Mouse (Mus musculus): ENCODE data around the gene Mrm1. TPM values are rescaled to one million over a fixed set of nuclear protein-coding genes. Genes with fewer than 3 reads are reported as not detected.
A peak's percentile ranks its signal among the peaks of the same experiment; 100 is the strongest.

Mrm1 gene
- polyA plus RNA-seq, 1 experiment from 2014 or later, result 19.6 TPM

GRCm38 (mm10) chr11:84827901-84828503 lies 8.7 kb upstream of the Mrm1 start:
- Histone ChIP-seq H3K9me3 (replicated peaks) (no peaks in the 10 kb centered on the region), H3K27me3 (replicated peaks) (no peaks in the 10 kb centered on the region), H3K9ac (replicated peaks) (peak overlapping the region; percentile 67; the same call in 1 of the 2 replicates), H3K4me1 (peaks cover 23% of the 10 kb centered on the region), H3K27ac (replicated peaks) (peak overlapping the region; percentile 77; the same call in 1 of the 2 replicates), H3K4me2 (peak overlapping the region; percentile 92), H3K36me3 (peaks cover 13% of the 10 kb centered on the region), H3K4me3 (replicated peaks) (peak overlapping the region; percentile 62)
- WGBS, result 45% methylated on average over 3 of the region's 3 CpGs
- no peak for ATAC-seq (ENCODE audit: low FRiP score)

GRCm38 (mm10) chr11:84827492-84827891 lies 8.2 kb upstream of the Mrm1 start:
- no peaks in the 10 kb centered on the region for H3K9me3 ChIP-seq (replicated peaks)
- no peak overlapping the region for H3K4me2 ChIP-seq
- H3K4me3 ChIP-seq (replicated peaks), result no peak overlapping the region
- H3K4me1 ChIP-seq, result peaks cover 23% of the 10 kb centered on the region
- H3K27ac ChIP-seq (replicated peaks), result no peak overlapping the region
- no peak for ATAC-seq (ENCODE audit: low FRiP score)
- no peak overlapping the region for H3K9ac ChIP-seq (replicated peaks)
- peaks cover 8% of the 10 kb centered on the region for H3K36me3 ChIP-seq
- H3K27me3 ChIP-seq (replicated peaks), result no peaks in the 10 kb centered on the region

DNA sequence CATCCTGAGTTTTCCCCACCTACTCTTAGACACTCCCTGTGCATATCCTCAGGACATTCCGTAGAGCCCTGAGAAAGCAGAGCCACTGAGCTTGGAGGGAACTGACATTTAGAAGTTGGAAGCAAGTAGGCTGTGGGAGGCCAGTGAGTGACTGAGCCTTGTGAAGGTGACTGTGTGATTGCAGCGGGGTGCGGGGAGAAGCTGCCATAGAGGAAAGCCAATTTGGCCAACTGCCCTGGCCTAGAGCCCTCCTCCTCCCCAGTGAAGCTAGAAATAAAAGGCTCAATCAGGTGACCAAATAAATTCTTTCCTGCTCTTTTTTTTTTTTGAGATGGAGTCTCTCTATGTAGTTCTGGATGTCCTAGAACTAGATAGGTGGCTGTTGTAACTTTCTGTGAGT lies 6.9 kb upstream of the Mrm1 start:
- H3K27ac ChIP-seq (replicated peaks), result no peak overlapping the region
- peaks cover 23% of the 10 kb centered on the region for H3K4me1 ChIP-seq
- H3K36me3 ChIP-seq, result no peaks in the 10 kb centered on the region
- no peak overlapping the region for H3K4me2 ChIP-seq
- 50% methylated on average over 3 of the region's 3 CpGs for WGBS
- no peaks in the 10 kb centered on the region for H3K9me3 ChIP-seq (replicated peaks)
- H3K27me3 ChIP-seq (replicated peaks), result no peaks in the 10 kb centered on the region
- no peak for ATAC-seq (ENCODE audit: low FRiP score)
- no peak overlapping the region for H3K4me3 ChIP-seq (replicated peaks)
- H3K9ac ChIP-seq (replicated peaks), result no peak overlapping the region

DNA sequence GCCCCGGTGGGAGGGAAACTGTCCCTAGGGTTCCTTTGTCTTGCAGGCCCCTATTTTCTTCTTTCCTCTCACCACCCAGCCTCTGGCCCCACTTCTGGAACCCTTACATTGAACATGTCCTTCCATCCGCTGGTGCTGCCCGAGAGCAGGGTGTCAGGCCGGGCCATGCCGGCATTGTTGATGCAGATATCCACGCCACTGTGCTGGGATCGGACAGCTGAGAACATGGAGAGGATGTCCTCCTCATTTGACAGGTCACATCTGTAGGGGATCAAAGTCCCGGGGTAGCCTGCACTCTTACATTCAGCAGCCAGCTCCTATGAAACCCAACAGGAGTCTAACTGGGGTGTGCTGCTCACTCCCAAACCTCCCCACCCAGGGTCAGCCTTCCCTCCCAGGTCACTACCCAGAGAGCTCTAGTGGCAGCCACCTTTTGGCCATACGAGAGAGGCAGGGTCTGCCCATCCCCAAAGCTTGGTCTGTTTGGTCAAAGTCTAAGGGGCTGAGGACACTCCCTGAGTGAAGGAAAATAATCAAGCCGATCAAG lies 6.0 kb upstream of the Mrm1 start:
- Histone ChIP-seq H3K9ac (replicated peaks) (no peak overlapping the region), H3K4me2 (no peak overlapping the region), H3K27me3 (replicated peaks) (no peaks in the 10 kb centered on the region), H3K27ac (replicated peaks) (no peak overlapping the region), H3K4me1 (peaks cover 23% of the 10 kb centered on the region), H3K4me3 (replicated peaks) (no peak overlapping the region), H3K9me3 (replicated peaks) (no peaks in the 10 kb centered on the region), H3K36me3 (no peaks in the 10 kb centered on the region)
- no peak for ATAC-seq (ENCODE audit: low FRiP score)
- 92% methylated on average over 10 of the region's 10 CpGs for WGBS

- WGBS, result 70% methylated on average over 10 of the region's 10 CpGs
- H3K9me3 ChIP-seq (replicated peaks), result no peaks in the 10 kb centered on the region
- no peak overlapping the region for H3K9ac ChIP-seq (replicated peaks)
- H3K36me3 ChIP-seq, result no peaks in the 10 kb centered on the region
- no peak for ATAC-seq (ENCODE audit: low FRiP score)
- no peaks in the 10 kb centered on the region for H3K27me3 ChIP-seq (replicated peaks)
- no peak overlapping the region for H3K27ac ChIP-seq (replicated peaks)
- no peak overlapping the region for H3K4me3 ChIP-seq (replicated peaks)
- H3K4me2 ChIP-seq, result no peak overlapping the region
- peaks cover 24% of the 10 kb centered on the region for H3K4me1 ChIP-seq
Measured at GRCm38 (mm10) chr11:84823484-84823897, 4.2 kb upstream of the Mrm1 start.

DNA sequence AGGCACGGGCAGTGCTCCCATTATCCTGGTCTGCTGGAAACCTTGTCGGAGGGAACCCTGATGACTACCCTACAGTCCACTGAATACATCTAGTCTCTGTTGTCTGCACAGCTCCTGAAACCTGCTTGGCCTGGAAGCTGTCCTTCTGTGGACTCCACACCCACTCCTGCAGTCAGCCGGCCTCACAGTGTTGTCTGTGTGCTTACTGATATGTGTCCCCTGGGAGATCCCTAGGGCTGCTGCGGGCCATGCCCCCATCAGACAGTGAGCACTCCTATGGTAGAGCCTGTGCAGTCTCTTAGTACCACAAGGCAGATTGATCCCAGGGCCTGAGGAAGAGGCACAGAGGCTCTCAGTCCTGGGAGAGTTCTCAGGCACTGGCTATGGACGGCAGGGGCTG lies 3.2 kb upstream of the Mrm1 start:
- Histone ChIP-seq H3K9me3 (replicated peaks) (no peaks in the 10 kb centered on the region), H3K27me3 (replicated peaks) (no peaks in the 10 kb centered on the region), H3K36me3 (no peaks in the 10 kb centered on the region), H3K9ac (replicated peaks) (no peak overlapping the region), H3K4me1 (peaks cover 23% of the 10 kb centered on the region), H3K4me2 (no peak overlapping the region), H3K4me3 (replicated peaks) (no peak overlapping the region), H3K27ac (replicated peaks) (no peak overlapping the region)
- no peak for ATAC-seq (ENCODE audit: low FRiP score)
- WGBS, result 81% methylated on average over 5 of the region's 5 CpGs

GRCm38 (mm10) chr11:84821131-84821770 lies 1.9 kb upstream of the Mrm1 start:
- Histone ChIP-seq H3K4me1 (peaks cover 20% of the 10 kb centered on the region), H3K27me3 (replicated peaks) (no peaks in the 10 kb centered on the region), H3K9me3 (replicated peaks) (no peaks in the 10 kb centered on the region), H3K4me2 (no peak overlapping the region), H3K27ac (replicated peaks) (no peak overlapping the region), H3K4me3 (replicated peaks) (no peak overlapping the region), H3K36me3 (no peaks in the 10 kb centered on the region), H3K9ac (replicated peaks) (no peak overlapping the region)
- 90% methylated on average over 9 of the region's 9 CpGs for WGBS
- no peak for ATAC-seq (ENCODE audit: low FRiP score)

DNA sequence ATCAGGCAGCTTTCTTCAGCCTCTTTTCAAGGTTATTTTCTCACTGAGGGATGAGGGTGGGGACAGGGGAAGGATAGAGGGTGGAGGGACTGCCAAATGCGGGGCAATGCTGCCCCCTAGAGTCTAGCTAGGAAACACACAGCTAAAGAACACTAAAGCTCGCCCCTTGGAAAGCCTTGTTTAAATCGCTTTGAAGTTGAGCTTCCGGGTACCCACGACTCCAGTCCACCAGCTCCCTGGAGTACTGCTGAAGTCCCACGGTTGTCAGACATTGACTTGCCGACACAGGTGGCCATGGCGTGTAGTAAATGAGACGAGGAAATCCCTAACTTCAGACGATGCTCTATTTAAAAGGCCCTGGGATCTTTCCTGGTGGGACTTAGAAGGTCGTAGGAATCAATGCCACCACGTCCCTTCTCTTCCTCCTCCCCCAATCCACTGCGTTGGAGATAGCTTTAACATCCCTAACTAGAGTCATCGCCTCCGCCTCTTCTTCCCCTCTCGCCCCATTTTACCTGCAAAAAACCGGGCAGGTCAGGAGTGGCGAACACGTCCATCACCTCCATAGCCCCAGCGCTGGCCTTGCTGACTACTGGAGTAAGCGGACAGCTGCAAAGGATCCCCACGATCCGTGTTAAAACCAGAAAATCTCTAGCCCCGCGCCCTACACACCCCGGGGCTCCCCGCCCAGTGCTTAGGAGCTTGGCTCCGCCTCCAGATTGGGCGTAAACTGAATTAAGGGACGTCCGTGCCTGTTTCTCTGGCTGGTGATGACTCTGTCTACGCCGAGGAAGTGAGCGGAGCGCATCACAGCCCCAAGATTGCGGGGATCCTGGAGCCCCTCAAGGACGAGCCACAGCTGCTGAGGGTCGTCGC lies 992 bp downstream of the Mrm1 start:
- no peaks in the 10 kb centered on the region for H3K36me3 ChIP-seq
- ATAC-seq (ENCODE audit: low FRiP score), result peak; percentile 71
- no peaks in the 10 kb centered on the region for H3K27me3 ChIP-seq (replicated peaks)
- WGBS, result under 1% methylated on average over 39 of the region's 39 CpGs
- peak overlapping the region; percentile 74 for H3K27ac ChIP-seq (replicated peaks)
- peaks cover 15% of the 10 kb centered on the region for H3K4me1 ChIP-seq
- peak overlapping the region; percentile 66 for H3K9ac ChIP-seq (replicated peaks)
- no peaks in the 10 kb centered on the region for H3K9me3 ChIP-seq (replicated peaks)
- H3K4me3 ChIP-seq (replicated peaks), result peak overlapping the region; percentile 75
- peak overlapping the region; percentile 97 for H3K4me2 ChIP-seq

DNA sequence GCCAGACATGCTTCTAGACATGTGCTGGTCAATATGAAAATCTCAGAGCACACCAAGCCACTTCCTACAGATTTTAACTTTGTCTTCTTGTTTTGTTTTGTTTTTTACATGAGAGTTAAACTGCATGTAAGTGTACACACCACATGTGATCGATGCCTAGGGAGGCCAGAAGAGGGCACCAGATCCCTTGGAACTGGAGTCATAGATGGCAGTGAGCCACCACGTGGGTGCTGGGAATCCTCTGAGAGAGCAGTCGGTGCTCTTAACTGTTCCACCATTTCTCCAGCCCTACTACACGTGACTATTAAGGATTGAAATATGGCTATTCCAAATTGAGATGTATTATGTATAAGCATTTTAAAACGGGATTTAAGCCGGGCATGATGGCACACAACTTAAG lies 2.0 kb downstream of the Mrm1 start:
- H3K27me3 ChIP-seq (replicated peaks), result no peaks in the 10 kb centered on the region
- H3K36me3 ChIP-seq, result no peaks in the 10 kb centered on the region
- no peak overlapping the region for H3K27ac ChIP-seq (replicated peaks)
- no peaks in the 10 kb centered on the region for H3K9me3 ChIP-seq (replicated peaks)
- peaks cover 15% of the 10 kb centered on the region for H3K4me1 ChIP-seq
- no peak overlapping the region for H3K4me2 ChIP-seq
- H3K4me3 ChIP-seq (replicated peaks), result no peak overlapping the region
- ATAC-seq (ENCODE audit: low FRiP score), result no peak
- 83% methylated on average over 6 of the region's 6 CpGs for WGBS
- no peak overlapping the region for H3K9ac ChIP-seq (replicated peaks)

- Histone ChIP-seq H3K9me3 (replicated peaks) (no peaks in the 10 kb centered on the region), H3K27ac (replicated peaks) (no peak overlapping the region), H3K9ac (replicated peaks) (no peak overlapping the region), H3K27me3 (replicated peaks) (no peaks in the 10 kb centered on the region), H3K4me3 (replicated peaks) (no peak overlapping the region), H3K4me2 (no peak overlapping the region), H3K36me3 (no peaks in the 10 kb centered on the region), H3K4me1 (peaks cover 11% of the 10 kb centered on the region)
- WGBS, result 57% methylated on average over 13 of the region's 13 CpGs
- no peak for ATAC-seq (ENCODE audit: low FRiP score)
Measured at GRCm38 (mm10) chr11:84813724-84814510, 5.4 kb downstream of the Mrm1 start.

- H3K4me3 ChIP-seq (replicated peaks), result no peak overlapping the region
- no peaks in the 10 kb centered on the region for H3K36me3 ChIP-seq
- H3K9me3 ChIP-seq (replicated peaks), result no peaks in the 10 kb centered on the region
- H3K9ac ChIP-seq (replicated peaks), result no peak overlapping the region
- H3K27ac ChIP-seq (replicated peaks), result no peak overlapping the region
- no peak for ATAC-seq (ENCODE audit: low FRiP score)
- no peaks in the 10 kb centered on the region for H3K27me3 ChIP-seq (replicated peaks)
- 0 out of 2 replicates have a peak, but pooled peaks cover 3% of the 10 kb centered on the region for H3K4me1 ChIP-seq
- H3K4me2 ChIP-seq, result no peak overlapping the region
- 95% methylated on average over 4 of the region's 4 CpGs for WGBS
Measured at GRCm38 (mm10) chr11:84804373-84804772, 14.9 kb downstream of the Mrm1 start.

Data from neural tube, embryonic 15.5 days (tissue).